Mouse (Mus musculus) heart, embryonic 14.5 days (tissue): Measurements from ENCODE around the gene Rnf215. TPM values are rescaled to one million over a fixed set of nuclear protein-coding genes. Genes with fewer than 3 reads are reported as not detected.

Source experiments
- ATAC-seq: fragments of 200-750 bp; cut with Nextera tagmentation; 2 replicates; pipeline ENCODE4 v1.8.0; 2017; ENCODE audit warnings: low read depth, moderate TSS enrichment; ENCODE audit not compliant: insufficient number of reproducible peaks, insufficient read depth, low FRiP score
- H3K27ac ChIP-seq, 2 experiments: fragments of 200-500 bp in 1 of 2; fragments of 300-500 bp in 1 of 2; sonication (generic) in 1 of 2; replicated peaks in 1 of 2; 2 replicates each; pipeline ENCODE4 v1.5.1; 2012 to 2014; ENCODE audit warnings: low read depth in 2 of 2, low read length in 2 of 2, control low read depth in 1 of 2, mild to moderate bottlenecking in 1 of 2, mixed read lengths in 1 of 2; ENCODE audit not compliant: control insufficient read depth in 1 of 2, insufficient read depth in 1 of 2
- H3K27me3 ChIP-seq: fragments of 300-500 bp; sonication (generic); 2 replicates; pipeline ENCODE4 v1.6.1; 2014; ENCODE audit warnings: mild to moderate bottlenecking, low read length, control low read depth; ENCODE audit not compliant: control insufficient read depth, insufficient read depth
- H3K36me3 ChIP-seq: fragments of 300-500 bp; sonication (generic); 2 replicates; pipeline ENCODE4 v1.6.1; 2014; ENCODE audit warnings: mild to moderate bottlenecking, control low read depth, low read length, mixed read lengths; ENCODE audit not compliant: control insufficient read depth, insufficient read depth
- H3K4me1 ChIP-seq, 2 experiments: fragments of 200-500 bp in 1 of 2; fragments of 300-500 bp in 1 of 2; sonication (generic) in 1 of 2; 2 replicates each; pipeline ENCODE4 v1.6.1; 2012 to 2014; ENCODE audit warnings: low read length in 2 of 2, control low read depth in 1 of 2, mixed read lengths in 1 of 2; ENCODE audit not compliant: control insufficient read depth in 2 of 2, insufficient read depth in 2 of 2
- H3K4me2 ChIP-seq: fragments of 300-500 bp; sonication (generic); 2 replicates; pipeline ENCODE4 v1.6.1; 2014; ENCODE audit warnings: mild to moderate bottlenecking, low read length
- H3K4me3 ChIP-seq, 2 experiments: fragments of 200-500 bp in 1 of 2; fragments of 300-500 bp in 1 of 2; sonication (generic) in 1 of 2; 2 replicates each; pipeline ENCODE4 v1.5.1; 2012 to 2014; ENCODE audit warnings: low read length in 2 of 2, mild to moderate bottlenecking in 2 of 2, control low read depth in 1 of 2, low read depth in 1 of 2, moderate library complexity in 1 of 2; ENCODE audit not compliant: control insufficient read depth in 1 of 2, insufficient read depth in 1 of 2
- H3K9ac ChIP-seq: fragments of 300-500 bp; sonication (generic); 2 replicates; pipeline ENCODE4 v1.6.1; 2014; ENCODE audit warnings: mild to moderate bottlenecking, low read length
- H3K9me3 ChIP-seq: fragments of 300-500 bp; sonication (generic); 2 replicates; pipeline ENCODE4 v1.6.1; 2016; ENCODE audit warnings: low read length, control low read depth; ENCODE audit not compliant: control insufficient read depth
- WGBS: fragments of 180-500 bp; shearing (Covaris S2); extraction: QIAGEN DNeasy Blood & Tissue Kit; methylation state at CpG from one replicate; pipeline ENCODE4 v1.1.7; 2014; 5-methylcytosine and 5-hydroxymethylcytosine counted together
- polyA plus RNA-seq: library from polyadenylated mRNA; unstranded; fragments of >200 nt; fragmentation: Nextera tagmentation; extraction: Ambion mirVana; gene quantifications from 2 replicates; pipeline ENCODE4 v1.2.1, GENCODE M21; 2014

Rnf215 gene
- polyA plus RNA-seq, 1 experiment from 2014 or later: 20.6 TPM

GRCm38 (mm10) chr11:4148536-4149156 is 13.6 kb downstream of the Rnf215 start:
- no peak for ATAC-seq
- Histone ChIP-seq H3K9me3 (no peaks in the 10 kb centered on the region), H3K27me3 (no peaks in the 10 kb centered on the region), H3K4me3 (no peak overlapping the region), H3K4me2 (no peak overlapping the region), H3K4me1 (peaks cover 0 to 2% of the 10 kb centered on the region in 2 experiments; a peak in 1 of 4 replicates), H3K9ac (no peak overlapping the region), H3K27ac (no peak overlapping the region), H3K36me3 (peaks cover 22% of the 10 kb centered on the region)
- 83% methylated on average over 9 of the region's 9 CpGs for WGBS

- no peaks in the 10 kb centered on the region for H3K9me3 ChIP-seq
- H3K9ac ChIP-seq: no peak overlapping the region
- no peak overlapping the region for H3K4me3 ChIP-seq
- no peak overlapping the region for H3K4me2 ChIP-seq
- H3K36me3 ChIP-seq: peaks cover 14% of the 10 kb centered on the region; the same call in 1 of the 2 replicates
- ATAC-seq: no peak
- no peak overlapping the region for H3K27ac ChIP-seq
- 84% methylated on average over 6 of the region's 6 CpGs for WGBS
- H3K4me1 ChIP-seq: peaks cover 0 to 2% of the 10 kb centered on the region in 2 experiments; a peak in 1 of 4 replicates
- no peaks in the 10 kb centered on the region for H3K27me3 ChIP-seq
These were observed 14.9 kb downstream of the Rnf215 start for GRCm38 (mm10) chr11:4149886-4150285.

DNA sequence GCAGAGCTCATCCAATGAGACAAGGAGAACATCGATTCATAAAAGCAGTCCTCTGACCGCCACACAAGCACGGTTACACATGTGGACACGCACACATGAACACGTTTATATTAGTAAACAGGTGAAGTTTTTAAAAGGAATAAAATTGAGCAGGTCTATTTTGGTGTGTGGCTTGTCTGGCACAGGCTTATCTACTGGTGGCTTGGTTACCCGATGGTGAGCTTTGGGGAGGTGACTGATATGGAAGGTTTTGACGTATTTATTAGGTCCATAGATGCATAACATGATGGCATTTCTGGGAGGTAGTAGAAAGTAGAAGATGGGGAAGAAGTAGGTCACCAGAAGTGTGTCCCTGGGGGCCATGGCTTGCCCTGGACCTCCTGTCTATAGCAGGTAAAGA is 18.7 kb downstream of the Rnf215 start:
- 0 out of 2 replicates have a peak, but pooled peaks cover 5% of the 10 kb centered on the region for H3K36me3 ChIP-seq
- no peaks in the 10 kb centered on the region for H3K9me3 ChIP-seq
- no peaks in the 10 kb centered on the region for H3K27me3 ChIP-seq
- no peak overlapping the region for H3K4me3 ChIP-seq
- 81% methylated on average over 7 of the region's 7 CpGs for WGBS
- ATAC-seq: no peak
- H3K4me1 ChIP-seq: 0 out of 4 replicates have a peak, but pooled peaks cover 0 to 5% of the 10 kb centered on the region in 2 experiments
- H3K27ac ChIP-seq: no peak overlapping the region
- H3K4me2 ChIP-seq: no peak overlapping the region
- no peak overlapping the region for H3K9ac ChIP-seq

DNA sequence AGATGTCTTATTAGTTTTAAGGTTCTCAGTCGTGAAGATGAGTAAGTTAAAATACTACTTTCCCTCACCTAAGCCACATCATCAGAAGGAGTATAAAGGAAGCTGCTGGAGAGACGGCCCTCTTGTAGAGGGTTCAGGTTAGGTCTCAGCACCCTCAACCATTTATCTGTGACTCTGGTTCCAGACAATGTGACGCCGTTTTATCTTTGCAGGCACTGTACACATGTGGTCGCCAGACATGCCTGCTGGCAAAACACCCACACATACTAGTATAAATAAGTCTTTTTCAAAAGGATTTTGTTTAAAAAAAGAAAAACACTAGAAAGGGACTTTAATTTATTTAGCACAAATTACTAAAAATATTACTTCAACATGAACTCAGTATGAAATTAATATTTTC is 20.6 kb downstream of the Rnf215 start:
- no peak for ATAC-seq
- WGBS: 52% methylated on average over 5 of the region's 5 CpGs
- Histone ChIP-seq H3K9ac (no peak overlapping the region), H3K27ac (no peak overlapping the region), H3K4me3 (no peak overlapping the region), H3K4me1 (peaks cover 0 to 9% of the 10 kb centered on the region in 2 experiments; a peak in 1 of 4 replicates), H3K4me2 (no peak overlapping the region), H3K9me3 (no peaks in the 10 kb centered on the region), H3K36me3 (0 out of 2 replicates have a peak, but pooled peaks cover 3% of the 10 kb centered on the region), H3K27me3 (no peaks in the 10 kb centered on the region)

- H3K9me3 ChIP-seq: no peaks in the 10 kb centered on the region
- H3K9ac ChIP-seq: no peak overlapping the region
- H3K27ac ChIP-seq: no peak overlapping the region
- ATAC-seq: no peak
- no peak overlapping the region for H3K4me3 ChIP-seq
- H3K36me3 ChIP-seq: peaks cover 28% of the 10 kb centered on the region
- peaks cover 0 to 28% of the 10 kb centered on the region in 2 experiments; a peak in 2 of 4 replicates for H3K4me1 ChIP-seq
- WGBS: 58% methylated on average over 3 of the region's 3 CpGs
- H3K4me2 ChIP-seq: no peak overlapping the region
- no peaks in the 10 kb centered on the region for H3K27me3 ChIP-seq
These were observed 23.7 kb downstream of the Rnf215 start for GRCm38 (mm10) chr11:4158676-4159075.

DNA sequence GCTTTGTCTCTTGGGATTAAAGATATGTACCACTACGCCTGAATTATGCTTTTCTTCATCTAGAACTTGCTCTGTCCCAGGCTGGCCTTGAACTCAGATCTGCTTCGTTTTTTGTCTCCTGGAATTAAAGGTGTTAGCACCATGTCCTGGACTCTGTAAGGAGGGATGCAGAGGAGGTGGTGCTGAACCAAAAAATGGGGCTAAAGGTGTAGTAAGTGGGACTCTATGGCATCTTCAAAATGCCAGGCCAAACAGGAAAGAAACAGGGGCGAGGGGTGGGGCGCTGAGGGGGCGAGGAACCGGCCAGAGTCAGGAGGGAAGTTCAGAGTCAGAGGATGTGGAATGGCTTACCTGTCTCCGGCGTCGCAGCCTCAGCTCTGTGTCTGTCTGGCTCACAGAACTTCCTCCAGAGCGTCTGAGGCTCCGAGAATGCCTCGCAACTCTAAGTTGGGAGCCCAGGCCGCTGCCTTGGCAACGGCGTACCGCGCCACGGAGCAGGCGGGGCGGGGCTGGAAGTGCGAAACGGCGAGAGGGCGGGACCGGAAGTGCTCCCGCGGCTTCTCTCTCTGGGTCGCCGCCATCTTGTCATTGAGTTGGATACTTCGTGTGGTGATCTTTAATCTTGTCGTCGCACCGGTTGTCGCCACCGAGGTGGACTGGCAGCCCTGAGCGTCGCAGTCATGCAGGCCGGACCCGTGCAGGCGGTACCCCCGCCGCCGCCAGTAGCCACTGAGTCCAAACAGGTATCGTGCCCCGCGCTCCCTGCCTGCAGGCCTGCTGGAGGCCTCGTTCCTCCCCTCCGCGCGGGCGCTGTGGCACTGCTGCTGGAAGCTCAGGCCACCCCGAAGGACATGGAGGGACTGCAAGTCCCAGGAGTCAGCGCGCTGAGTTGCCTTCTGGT is 25.1 kb downstream of the Rnf215 start, which contains the start of the genes Ccdc157 and Sf3a1:
Gene Ccdc157, minus strand, starts transcription at position 486 of the 901 bp plus-strand sequence.
Gene Sf3a1, plus strand, starts transcription at position 543 of the 901 bp plus-strand sequence.
- H3K4me3 ChIP-seq: peak within 1 kb of the TSS; percentile 74 to 91
- H3K4me2 ChIP-seq: peak within 1 kb of the TSS; percentile 91
- no peaks in the 10 kb centered on the region for H3K9me3 ChIP-seq
- peak; percentile 95 for ATAC-seq
- peaks cover 42% of the 10 kb centered on the region for H3K36me3 ChIP-seq
- peaks cover 0 to 36% of the 10 kb centered on the region in 2 experiments; a peak in 2 of 4 replicates for H3K4me1 ChIP-seq
- 2% methylated on average over 54 of the region's 54 CpGs for whole genome bisulfite sequencing
- H3K9ac ChIP-seq: peak within 1 kb of the TSS; percentile 82
- peak within 1 kb of the TSS; percentile 83 to 94 for H3K27ac ChIP-seq
- no peaks in the 10 kb centered on the region for H3K27me3 ChIP-seq

DNA sequence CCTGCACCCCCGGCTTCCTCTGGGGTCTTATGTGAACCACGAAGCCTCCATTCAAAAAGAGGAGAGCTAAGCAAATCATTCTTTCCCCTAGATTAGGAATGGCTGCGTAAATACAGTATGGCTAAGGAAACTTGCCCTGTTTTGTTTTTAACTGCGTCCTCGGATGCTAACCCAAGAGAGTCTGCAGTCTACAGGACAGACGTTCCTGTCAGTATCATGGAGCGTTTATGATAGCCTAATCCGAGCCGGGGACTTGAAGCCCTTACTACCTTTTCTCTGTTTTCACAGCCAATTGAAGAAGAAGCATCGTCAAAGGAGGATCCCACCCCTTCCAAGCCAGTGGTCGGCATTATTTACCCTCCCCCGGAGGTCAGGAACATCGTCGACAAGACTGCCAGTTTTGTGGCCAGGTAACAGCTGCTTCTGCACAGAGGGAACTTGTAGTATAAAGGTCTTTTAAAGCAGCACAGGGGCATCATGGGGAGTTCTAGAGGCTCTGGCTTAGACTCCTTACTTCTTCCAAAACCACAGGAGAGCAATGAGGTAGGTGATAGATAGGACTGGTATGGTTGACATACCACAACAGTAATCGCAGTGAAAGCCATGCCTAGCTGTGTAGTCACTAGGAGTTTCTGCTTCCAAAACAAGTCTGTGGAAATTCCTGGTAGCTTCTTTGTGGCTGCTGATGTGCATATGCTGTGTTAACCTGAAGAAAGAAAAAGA is 25.9 kb downstream of the Rnf215 start:
- H3K27ac ChIP-seq: peak overlapping the region; percentile 83 to 94; a peak in 3 of 4 replicates
- no peaks in the 10 kb centered on the region for H3K27me3 ChIP-seq
- H3K4me1 ChIP-seq: peaks cover 0 to 36% of the 10 kb centered on the region in 2 experiments; a peak in 2 of 4 replicates
- WGBS: 6% methylated on average over 15 of the region's 15 CpGs
- peak overlapping the region; percentile 82 for H3K9ac ChIP-seq
- H3K9me3 ChIP-seq: no peaks in the 10 kb centered on the region
- peak overlapping the region; percentile 91 for H3K4me2 ChIP-seq
- peak overlapping the region; percentile 74 to 91 for H3K4me3 ChIP-seq
- no peak for ATAC-seq
- H3K36me3 ChIP-seq: peaks cover 51% of the 10 kb centered on the region
